Mouse (Mus musculus) natural killer cell, adult 2 months (primary cell): ENCODE results near the gene Gm20388.

ENCODE experiments used
- DNase-seq, 2 experiments: peaks; one replicate each; pipeline ENCODE4 v3.0.0; 2022; ENCODE audit warnings: low spot score in 2 of 2

The Gm20388 gene

GRCm38 (mm10) chr8:122074442-122074841 is 2163.8 kb downstream of the Gm20388 start:
- DNase-seq, result no peak

- no peak for DNase-seq
Observed at GRCm38 (mm10) chr8:122074977-122075376, 2164.3 kb downstream of the Gm20388 start.

GRCm38 (mm10) chr8:122076183-122076842 is 2165.7 kb downstream of the Gm20388 start:
- no peak for DNase-seq

GRCm38 (mm10) chr8:122078321-122078720 is 2167.7 kb downstream of the Gm20388 start:
- DNase-seq, result no peak

- DNase-seq, result no peak
Observed at GRCm38 (mm10) chr8:122079093-122079492, 2168.5 kb downstream of the Gm20388 start.

GRCm38 (mm10) chr8:122080347-122080746 is 2169.7 kb downstream of the Gm20388 start:
- DNase-seq, result no peak

GRCm38 (mm10) chr8:122083401-122083800 is 2172.8 kb downstream of the Gm20388 start:
- no peak for DNase-seq

- DNase-seq, result no peak
Observed at GRCm38 (mm10) chr8:122084145-122084544, 2173.5 kb downstream of the Gm20388 start.

GRCm38 (mm10) chr8:122084726-122085410 is 2174.2 kb downstream of the Gm20388 start:
- DNase-seq, result no peak

GRCm38 (mm10) chr8:122086064-122086463 is 2175.4 kb downstream of the Gm20388 start:
- DNase-seq, result no peak

- no peak for DNase-seq
Observed at GRCm38 (mm10) chr8:122088631-122089030, 2178.0 kb downstream of the Gm20388 start.

- no peak for DNase-seq
Observed at GRCm38 (mm10) chr8:122089186-122089700, 2178.6 kb downstream of the Gm20388 start.

GRCm38 (mm10) chr8:122092476-122092875 is 2181.8 kb downstream of the Gm20388 start:
- DNase-seq, result no peak

GRCm38 (mm10) chr8:122098766-122099165 is 2188.1 kb downstream of the Gm20388 start:
- no peak for DNase-seq

GRCm38 (mm10) chr8:122099711-122100220 is 2189.1 kb downstream of the Gm20388 start:
- DNase-seq, result no peak

- DNase-seq, result no peak
Observed at GRCm38 (mm10) chr8:122101816-122102215, 2191.2 kb downstream of the Gm20388 start.

- no peak for DNase-seq
Observed at GRCm38 (mm10) chr8:122102286-122102685, 2191.6 kb downstream of the Gm20388 start.

GRCm38 (mm10) chr8:122103241-122103640 is 2192.6 kb downstream of the Gm20388 start:
- no peak for DNase-seq

GRCm38 (mm10) chr8:122104658-122105057 is 2194.0 kb downstream of the Gm20388 start:
- no peak for DNase-seq

GRCm38 (mm10) chr8:122106270-122106669 is 2195.6 kb downstream of the Gm20388 start:
- no peak for DNase-seq

- DNase-seq, result peak in 1 of 2 experiments; percentile 3
Observed at GRCm38 (mm10) chr8:122110240-122110866, 2199.7 kb downstream of the Gm20388 start.

GRCm38 (mm10) chr8:122110867-122111253 is 2200.2 kb downstream of the Gm20388 start:
- no peak for DNase-seq
